Mouse (Mus musculus): Measurements from ENCODE around the gene Olfr820.
"Not testable (repeated sequence)": the region's sequence is repeated elsewhere in the genome, so short reads cannot be mapped to it uniquely, and the experiment has no call there.

Olfr820 gene

GRCm38 (mm10) chr10:130012321-130012720, at the start of gene Olfr820:
Olfr820 (plus strand) TSS chr10:130012621.
- DNase-seq (ENCODE audit: low spot score in 2 of 2), result no peak

- not testable (repeated sequence) for DNase-seq (ENCODE audit: low spot score in 2 of 2)
Observed at GRCm38 (mm10) chr10:129966232-129966631, 46.2 kb upstream of the Olfr820 start.

GRCm38 (mm10) chr10:129967166-129967565, 45.3 kb upstream of the Olfr820 start, which contains the start of gene Olfr819:
Olfr819 (minus strand) TSS chr10:129967266.
- not testable (repeated sequence) for DNase-seq (ENCODE audit: low spot score in 2 of 2)

- DNase-seq (ENCODE audit: low spot score in 2 of 2), result not testable (repeated sequence)
Observed at GRCm38 (mm10) chr10:129972994-129973393, 39.4 kb upstream of the Olfr820 start.

GRCm38 (mm10) chr10:129976040-129976439, 36.4 kb upstream of the Olfr820 start, which contains the start of gene Olfr247:
Olfr247 (minus strand) TSS chr10:129976140.
- not testable (repeated sequence) for DNase-seq (ENCODE audit: low spot score in 2 of 2)

GRCm38 (mm10) chr10:129981867-129982266, 30.6 kb upstream of the Olfr820 start:
- DNase-seq (ENCODE audit: low spot score in 2 of 2), result not testable (repeated sequence)

- not testable (repeated sequence) for DNase-seq (ENCODE audit: low spot score in 2 of 2)
Observed at GRCm38 (mm10) chr10:129984962-129985361, 27.5 kb upstream of the Olfr820 start, which contains the start of gene Gm10310. Gm10310 (minus strand) TSS chr10:129985062.

- DNase-seq (ENCODE audit: low spot score in 2 of 2), result not testable (repeated sequence)
Observed at GRCm38 (mm10) chr10:130004104-130004503, 8.3 kb upstream of the Olfr820 start.

- DNase-seq (ENCODE audit: low spot score in 2 of 2), result not testable (repeated sequence)
Observed at GRCm38 (mm10) chr10:130005366-130005765, 7.1 kb upstream of the Olfr820 start.

GRCm38 (mm10) chr10:130030048-130030447, 17.6 kb downstream of the Olfr820 start, which contains the start of gene Olfr821:
Olfr821 (plus strand) TSS chr10:130030348.
- no peak for DNase-seq (ENCODE audit: low spot score in 2 of 2)

GRCm38 (mm10) chr10:130037096-130037495, 24.7 kb downstream of the Olfr820 start:
- no peak for DNase-seq (ENCODE audit: low spot score in 2 of 2)

Measured in urinary bladder, postnatal 4 days (tissue).